Mouse (Mus musculus) embryonic facial prominence, embryonic 13.5 days (tissue): ENCODE results near the gene Cldn19. TPM values are rescaled to one million over a fixed set of nuclear protein-coding genes. Genes with fewer than 3 reads are reported as not detected.
A peak's percentile ranks its signal among the peaks of the same experiment; 100 is the strongest.

Experiments used
- ATAC-seq: fragments of 200-750 bp; cut with Nextera tagmentation; 2 replicates; pipeline ENCODE4 v1.8.0; 2017; ENCODE audit warnings: low read depth; ENCODE audit not compliant: insufficient number of reproducible peaks, insufficient read depth, low FRiP score, low TSS enrichment
- H3K27ac ChIP-seq: fragments of 300-500 bp; sonication (generic); 2 replicates; pipeline ENCODE4 v1.5.1; 2015; ENCODE audit warnings: moderate library complexity, mild to moderate bottlenecking, inconsistent platforms
- H3K27me3 ChIP-seq: fragments of 300-500 bp; sonication (generic); 2 replicates; pipeline ENCODE4 v1.6.1; 2015; ENCODE audit warnings: mild to moderate bottlenecking, inconsistent platforms
- H3K36me3 ChIP-seq: fragments of 300-500 bp; sonication (generic); 2 replicates; pipeline ENCODE4 v1.6.1; 2015; ENCODE audit warnings: mild to moderate bottlenecking, inconsistent platforms
- H3K4me1 ChIP-seq: fragments of 300-500 bp; sonication (generic); 2 replicates; pipeline ENCODE4 v1.6.1; 2015; ENCODE audit warnings: inconsistent platforms
- H3K4me2 ChIP-seq: fragments of 300-500 bp; sonication (generic); 2 replicates; pipeline ENCODE4 v1.6.1; 2015; ENCODE audit warnings: moderate library complexity, mild to moderate bottlenecking, inconsistent platforms
- H3K4me3 ChIP-seq: fragments of 300-500 bp; sonication (generic); 2 replicates; pipeline ENCODE4 v1.5.1; 2015; ENCODE audit warnings: mild to moderate bottlenecking, inconsistent platforms
- H3K9ac ChIP-seq: fragments of 300-500 bp; sonication (generic); 2 replicates; pipeline ENCODE4 v1.6.1; 2015; ENCODE audit warnings: mild to moderate bottlenecking, inconsistent platforms
- H3K9me3 ChIP-seq: fragments of 300-500 bp; sonication (generic); 2 replicates; pipeline ENCODE4 v1.6.1; 2016; ENCODE audit warnings: inconsistent platforms
- WGBS: fragments of 180-500 bp; shearing (Covaris S2); methylation state at CpG from one replicate; pipeline ENCODE4 v1.1.7; 2015; ENCODE audit warnings: mixed read lengths; 5-methylcytosine and 5-hydroxymethylcytosine counted together
- polyA plus RNA-seq: library from polyadenylated mRNA; unstranded; fragments of >200 nt; fragmentation: Nextera tagmentation; extraction: Ambion mirVana; gene quantifications from 2 replicates; pipeline ENCODE4 v1.2.1, GENCODE M21; 2015

Cldn19 gene
- polyA plus RNA-seq, 1 experiment from 2014 or later = 0.24 TPM

GRCm38 (mm10) chr4:119285336-119285735 is 30.1 kb downstream of the Cldn19 start:
- H3K36me3 ChIP-seq = peaks cover 55% of the 10 kb centered on the region
- H3K4me1 ChIP-seq = 0 out of 2 replicates have a peak, but pooled peaks cover 3% of the 10 kb centered on the region
- no peaks in the 10 kb centered on the region for H3K9me3 ChIP-seq
- H3K4me3 ChIP-seq = no peak overlapping the region
- no peak overlapping the region for H3K4me2 ChIP-seq
- no peak overlapping the region for H3K27ac ChIP-seq
- H3K9ac ChIP-seq = no peak overlapping the region
- 81% methylated on average over 2 of the region's 2 CpGs for WGBS
- no peaks in the 10 kb centered on the region for H3K27me3 ChIP-seq
- no peak for ATAC-seq

DNA sequence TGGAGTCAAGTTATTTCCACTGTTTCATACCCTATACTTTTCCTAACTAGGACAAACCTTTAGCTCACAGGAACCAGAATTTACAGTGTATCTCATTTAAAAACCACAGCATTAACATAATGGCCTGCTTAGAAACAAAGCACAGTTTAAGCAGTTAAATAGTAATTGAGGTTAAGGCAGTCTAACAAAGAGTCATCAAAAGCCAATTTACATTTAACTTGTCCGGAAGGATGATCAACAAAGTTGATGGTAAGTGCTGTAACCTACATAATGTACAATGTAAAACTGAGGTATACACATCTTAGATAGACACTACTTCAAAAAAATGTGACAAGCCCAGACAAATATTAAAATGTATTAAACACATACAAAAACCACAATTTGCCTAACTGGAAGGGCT is 36.7 kb downstream of the Cldn19 start:
- Histone ChIP-seq H3K4me3 (peak overlapping the region; percentile 87), H3K9ac (no peak overlapping the region), H3K4me2 (peak overlapping the region; percentile 83), H3K9me3 (no peaks in the 10 kb centered on the region), H3K27me3 (no peaks in the 10 kb centered on the region), H3K27ac (no peak overlapping the region), H3K36me3 (peaks cover 16% of the 10 kb centered on the region), H3K4me1 (peaks cover 23% of the 10 kb centered on the region)
- WGBS = 83% methylated on average over 1 of the region's 1 CpGs
- ATAC-seq = no peak

GRCm38 (mm10) chr4:119292771-119293573 is 37.8 kb downstream of the Cldn19 start:
- Histone ChIP-seq H3K27me3 (no peaks in the 10 kb centered on the region), H3K9me3 (no peaks in the 10 kb centered on the region), H3K4me2 (peak overlapping the region; percentile 83), H3K4me3 (peak overlapping the region; percentile 87), H3K27ac (peak overlapping the region; percentile 39), H3K9ac (peak overlapping the region; percentile 94), H3K36me3 (peaks cover 12% of the 10 kb centered on the region), H3K4me1 (peaks cover 23% of the 10 kb centered on the region)
- ATAC-seq = no peak
- WGBS = 2% methylated on average over 24 of the region's 24 CpGs

GRCm38 (mm10) chr4:119293574-119294258 is 38.5 kb downstream of the Cldn19 start:
- peak overlapping the region; percentile 94 for H3K9ac ChIP-seq
- H3K27ac ChIP-seq = peak overlapping the region; percentile 88
- H3K9me3 ChIP-seq = no peaks in the 10 kb centered on the region
- H3K4me2 ChIP-seq = peak overlapping the region; percentile 83
- peak overlapping the region; percentile 87 for H3K4me3 ChIP-seq
- H3K4me1 ChIP-seq = peaks cover 23% of the 10 kb centered on the region
- WGBS = under 1% methylated on average over 68 of the region's 80 CpGs
- peaks cover 12% of the 10 kb centered on the region for H3K36me3 ChIP-seq
- no peaks in the 10 kb centered on the region for H3K27me3 ChIP-seq
- peak; percentile 16; the same call in 1 of the 2 replicates for ATAC-seq

GRCm38 (mm10) chr4:119294415-119295133 is 39.4 kb downstream of the Cldn19 start, which contains the start of gene Ybx1:
Gene Ybx1, minus strand, starts transcription at chr4:119294604.
- H3K27ac ChIP-seq = peak within 1 kb of the TSS; percentile 93
- peak within 1 kb of the TSS; percentile 83 for H3K4me2 ChIP-seq
- no peaks in the 10 kb centered on the region for H3K27me3 ChIP-seq
- under 1% methylated on average over 61 of the region's 61 CpGs for WGBS
- peak; percentile 100 for ATAC-seq
- H3K9me3 ChIP-seq = no peaks in the 10 kb centered on the region
- H3K36me3 ChIP-seq = peaks cover 9% of the 10 kb centered on the region
- peak within 1 kb of the TSS; percentile 87 for H3K4me3 ChIP-seq
- peaks cover 23% of the 10 kb centered on the region for H3K4me1 ChIP-seq
- peak within 1 kb of the TSS; percentile 94 for H3K9ac ChIP-seq

DNA sequence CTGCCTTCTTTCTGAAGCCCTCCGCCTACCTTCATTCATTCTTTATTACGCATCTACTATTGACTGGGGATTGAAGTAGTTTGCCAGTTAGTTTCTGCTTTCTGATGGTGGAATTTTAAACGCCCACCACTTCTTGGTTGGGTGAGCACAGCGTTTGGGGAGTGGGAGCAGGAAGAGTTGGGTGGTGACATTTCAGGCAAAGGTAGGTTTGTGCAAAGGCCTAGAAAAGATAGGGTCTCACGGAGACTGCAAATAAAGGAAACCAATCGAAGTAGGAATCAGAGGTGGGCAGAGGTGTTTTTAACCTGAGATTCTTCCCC is 39.9 kb downstream of the Cldn19 start:
- Histone ChIP-seq H3K27ac (peak overlapping the region; percentile 93), H3K4me1 (peaks cover 20% of the 10 kb centered on the region)
- no peak for ATAC-seq

GRCm38 (mm10) chr4:119297361-119297760 is 42.1 kb downstream of the Cldn19 start:
- no peak overlapping the region for H3K4me3 ChIP-seq
- ATAC-seq = no peak
- H3K9ac ChIP-seq = no peak overlapping the region
- no peaks in the 10 kb centered on the region for H3K36me3 ChIP-seq
- no peak overlapping the region for H3K4me2 ChIP-seq
- peaks cover 9% of the 10 kb centered on the region for H3K4me1 ChIP-seq
- no peaks in the 10 kb centered on the region for H3K9me3 ChIP-seq
- H3K27me3 ChIP-seq = no peaks in the 10 kb centered on the region
- 57% methylated on average over 2 of the region's 2 CpGs for WGBS
- H3K27ac ChIP-seq = no peak overlapping the region

More for the DNA sequence above, 39.9 kb downstream of the Cldn19 start:
- Histone ChIP-seq H3K27me3 (no peaks in the 10 kb centered on the region), H3K9ac (peak overlapping the region; percentile 94), H3K9me3 (no peaks in the 10 kb centered on the region), H3K36me3 (peaks cover 9% of the 10 kb centered on the region), H3K4me2 (peak overlapping the region; percentile 83), H3K4me3 (peak overlapping the region; percentile 87)
- WGBS = 10% methylated on average over 6 of the region's 6 CpGs

DNA sequence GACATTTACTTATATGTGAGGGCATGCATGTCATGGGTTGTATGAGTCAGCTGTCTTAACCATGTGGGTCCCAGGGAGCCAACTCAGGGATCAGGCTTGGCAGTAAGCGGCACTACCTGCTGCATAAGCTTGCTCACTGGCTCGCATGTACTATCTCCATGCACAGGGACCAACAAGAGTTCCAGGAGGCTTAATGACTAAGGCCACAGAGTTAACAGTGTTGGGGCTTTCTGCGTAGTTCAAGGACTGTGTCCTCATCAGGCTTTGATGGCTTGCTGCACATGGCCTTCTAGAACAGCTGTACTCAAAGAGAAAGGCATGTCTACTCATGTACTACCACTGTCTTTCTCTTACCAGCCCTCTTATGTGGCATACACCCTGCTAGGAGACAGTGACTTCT is 45.5 kb downstream of the Cldn19 start:
- Histone ChIP-seq H3K36me3 (no peaks in the 10 kb centered on the region), H3K27ac (no peak overlapping the region), H3K4me2 (no peak overlapping the region), H3K4me3 (no peak overlapping the region), H3K9me3 (no peaks in the 10 kb centered on the region), H3K4me1 (no peaks in the 10 kb centered on the region), H3K9ac (no peak overlapping the region), H3K27me3 (no peaks in the 10 kb centered on the region)
- WGBS = 93% methylated on average over 3 of the region's 3 CpGs
- no peak for ATAC-seq

GRCm38 (mm10) chr4:119301777-119302176 is 46.6 kb downstream of the Cldn19 start:
- WGBS = 81% methylated on average over 3 of the region's 3 CpGs
- no peak overlapping the region for H3K9ac ChIP-seq
- H3K36me3 ChIP-seq = peaks cover 3% of the 10 kb centered on the region
- no peaks in the 10 kb centered on the region for H3K9me3 ChIP-seq
- H3K4me3 ChIP-seq = no peak overlapping the region
- H3K27me3 ChIP-seq = no peaks in the 10 kb centered on the region
- no peak overlapping the region for H3K4me2 ChIP-seq
- no peak for ATAC-seq
- no peak overlapping the region for H3K27ac ChIP-seq
- H3K4me1 ChIP-seq = no peaks in the 10 kb centered on the region

GRCm38 (mm10) chr4:119303291-119303690 is 48.1 kb downstream of the Cldn19 start:
- Histone ChIP-seq H3K9me3 (no peaks in the 10 kb centered on the region), H3K4me3 (no peak overlapping the region), H3K27ac (no peak overlapping the region), H3K27me3 (no peaks in the 10 kb centered on the region), H3K36me3 (peaks cover 17% of the 10 kb centered on the region), H3K4me1 (no peaks in the 10 kb centered on the region), H3K9ac (no peak overlapping the region), H3K4me2 (no peak overlapping the region)
- WGBS = 92% methylated on average over 8 of the region's 8 CpGs
- no peak for ATAC-seq

DNA sequence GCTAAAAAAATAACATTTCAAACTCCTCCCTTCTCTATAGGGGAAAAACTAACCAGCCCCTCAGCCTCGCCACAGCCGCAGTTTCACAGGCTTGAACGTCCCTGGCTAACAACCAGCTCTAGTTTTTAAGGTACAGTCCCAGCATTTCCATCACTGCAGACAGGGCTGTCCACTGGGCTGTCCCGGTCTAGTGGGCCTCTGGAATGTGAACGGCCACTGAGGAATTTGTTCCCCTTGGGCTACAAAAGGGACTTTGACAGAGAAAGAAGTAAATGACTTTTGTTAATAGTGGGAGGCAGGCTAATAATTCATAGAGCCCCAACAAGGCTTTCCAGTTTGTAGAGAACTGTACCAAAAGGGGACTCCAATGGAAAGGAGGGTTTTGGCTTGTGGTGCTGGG is 50.2 kb downstream of the Cldn19 start:
- ATAC-seq = no peak
- Histone ChIP-seq H3K27me3 (no peaks in the 10 kb centered on the region), H3K36me3 (peaks cover 32% of the 10 kb centered on the region), H3K4me1 (no peaks in the 10 kb centered on the region), H3K27ac (no peak overlapping the region), H3K4me3 (no peak overlapping the region), H3K9ac (no peak overlapping the region), H3K4me2 (no peak overlapping the region), H3K9me3 (no peaks in the 10 kb centered on the region)
- WGBS = 62% methylated on average over 5 of the region's 5 CpGs
